Mouse (Mus musculus): ENCODE measurements at regions not wholly inside any gene's neighbourhood (a gene's known extent, or its start where the extent isn't known, plus 50 kb on each side); places are given as distances from the start of the nearest gene placed in this dataset.
"Not testable (repeated sequence)": the region's sequence is repeated elsewhere in the genome, so short reads cannot be mapped to it uniquely, and the experiment has no call there.

DNA sequence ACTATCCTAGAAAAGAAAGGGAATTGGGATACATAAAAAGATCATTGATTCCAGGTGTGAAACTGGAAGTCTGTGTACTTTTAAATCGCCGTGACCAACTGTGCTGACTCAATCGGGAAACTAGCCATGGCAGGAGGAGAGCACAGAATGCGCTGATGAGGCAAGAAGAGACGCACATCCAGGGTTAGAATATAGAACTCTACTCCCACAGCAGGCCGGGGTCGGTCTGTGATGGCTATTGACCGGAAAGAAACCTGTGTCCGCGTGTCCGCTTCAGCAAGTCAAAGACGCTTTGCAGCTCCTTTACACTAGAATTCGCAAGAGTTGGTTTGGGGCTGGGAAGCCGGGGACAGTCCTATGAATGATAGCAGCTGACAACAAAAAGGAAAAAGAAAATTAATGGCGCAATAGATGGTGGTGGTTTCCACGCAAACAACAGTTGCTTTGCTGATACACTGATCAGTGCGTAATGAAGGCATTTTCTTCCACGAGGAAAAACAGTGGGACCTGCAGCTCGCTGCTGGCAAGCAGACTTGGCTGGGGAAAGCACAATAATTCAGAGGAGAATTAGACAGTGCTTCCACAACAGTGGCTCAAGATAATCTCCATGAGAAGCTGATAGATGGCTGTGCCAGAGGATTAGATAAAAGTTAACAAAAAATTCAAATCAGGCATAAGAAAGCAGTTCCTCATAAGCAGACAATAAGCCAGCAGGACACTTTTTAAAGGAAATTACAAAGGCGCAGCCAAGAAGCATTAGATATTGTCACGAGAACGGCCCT lies 1029.8 kb downstream of the Defb40 start:
- WGBS = 86% methylated on average over 22 of the region's 22 CpGs
- no peak overlapping the region for H3K4me3 ChIP-seq (replicated peaks; ENCODE audit: extremely low read depth, low read depth, low read length)
- no peaks in the 10 kb centered on the region for H3K4me1 ChIP-seq (ENCODE audit: control insufficient read depth, insufficient read depth, low read length)
- DNase-seq = no peak
- TF ChIP-seq POLR2A (IDR thresholded peaks at IDR 0.05; ENCODE audit: borderline replicate concordance, extremely low read depth, low read depth, low read length) (no peak), CTCF (IDR thresholded peaks at IDR 0.05; ENCODE audit: insufficient read depth, low read length) (no peak)

GRCm38 (mm10) chr8:17934696-17935095 lies 1043.4 kb downstream of the Defb40 start:
- DNase-seq = no peak
- TF ChIP-seq CTCF (IDR thresholded peaks at IDR 0.05; ENCODE audit: insufficient read depth, low read length) = no peak
- no peak for TF ChIP-seq POLR2A (IDR thresholded peaks at IDR 0.05; ENCODE audit: borderline replicate concordance, extremely low read depth, low read depth, low read length)
- no peaks in the 10 kb centered on the region for H3K4me1 ChIP-seq (ENCODE audit: control insufficient read depth, insufficient read depth, low read length)
- H3K4me3 ChIP-seq (replicated peaks; ENCODE audit: extremely low read depth, low read depth, low read length) = no peak overlapping the region

DNA sequence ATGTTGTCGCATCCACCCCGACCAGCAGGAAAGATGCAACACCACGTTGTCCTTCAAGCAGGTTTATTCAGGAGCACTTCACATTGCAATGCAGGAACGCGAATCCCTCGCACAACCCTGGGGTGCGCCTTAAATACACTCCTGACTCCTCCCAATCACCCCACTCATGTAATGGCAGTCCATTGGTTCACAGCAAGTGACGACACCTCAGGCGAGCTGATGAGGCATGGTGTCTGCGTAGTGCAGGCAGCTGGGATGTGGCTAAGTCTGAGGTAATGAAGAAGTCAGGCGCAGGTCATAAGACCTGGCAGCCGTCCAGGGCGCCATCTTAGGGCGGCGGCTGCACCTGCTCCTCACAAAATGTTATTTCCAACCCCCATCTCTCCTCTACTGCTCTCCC lies 1068.7 kb downstream of the Defb40 start:
- 86% methylated on average over 15 of the region's 15 CpGs for WGBS
- DNase-seq = no peak
- Histone ChIP-seq H3K4me1 (ENCODE audit: control insufficient read depth, insufficient read depth, low read length) (no peaks in the 10 kb centered on the region), H3K4me3 (replicated peaks; ENCODE audit: extremely low read depth, low read depth, low read length) (no peak overlapping the region)
- no peak for TF ChIP-seq CTCF (IDR thresholded peaks at IDR 0.05; ENCODE audit: insufficient read depth, low read length)
- TF ChIP-seq POLR2A (IDR thresholded peaks at IDR 0.05; ENCODE audit: borderline replicate concordance, extremely low read depth, low read depth, low read length) = no peak

GRCm38 (mm10) chr8:17888598-17888997 lies 1089.5 kb downstream of the Defb40 start:
- not testable (repeated sequence) for H3K4me3 ChIP-seq (replicated peaks; ENCODE audit: extremely low read depth, low read depth, low read length); DNase-seq; H3K4me1 ChIP-seq (ENCODE audit: control insufficient read depth, insufficient read depth, low read length)
- 71% methylated on average over 5 of the region's 5 CpGs for WGBS

GRCm38 (mm10) chr8:17863388-17863787 lies 1114.7 kb downstream of the Defb40 start:
- no peaks in the 10 kb centered on the region for H3K4me1 ChIP-seq (ENCODE audit: control insufficient read depth, insufficient read depth, low read length)
- TF ChIP-seq POLR2A (IDR thresholded peaks at IDR 0.05; ENCODE audit: borderline replicate concordance, extremely low read depth, low read depth, low read length) (no peak), CTCF (IDR thresholded peaks at IDR 0.05; ENCODE audit: insufficient read depth, low read length) (no peak)
- DNase-seq = no peak
- WGBS = 64% methylated on average over 2 of the region's 2 CpGs
- H3K4me3 ChIP-seq (replicated peaks; ENCODE audit: extremely low read depth, low read depth, low read length) = no peak overlapping the region
